Mouse (Mus musculus): Measurements from ENCODE around the gene Gm5458. TPM values are rescaled to one million over a fixed set of nuclear protein-coding genes. Genes with fewer than 3 reads are reported as not detected.
"Not testable (repeated sequence)": the region's sequence is repeated elsewhere in the genome, so short reads cannot be mapped to it uniquely, and the experiment has no call there.

Gm5458 gene
- total RNA-seq (2017) = not detected in 2 replicates

DNA sequence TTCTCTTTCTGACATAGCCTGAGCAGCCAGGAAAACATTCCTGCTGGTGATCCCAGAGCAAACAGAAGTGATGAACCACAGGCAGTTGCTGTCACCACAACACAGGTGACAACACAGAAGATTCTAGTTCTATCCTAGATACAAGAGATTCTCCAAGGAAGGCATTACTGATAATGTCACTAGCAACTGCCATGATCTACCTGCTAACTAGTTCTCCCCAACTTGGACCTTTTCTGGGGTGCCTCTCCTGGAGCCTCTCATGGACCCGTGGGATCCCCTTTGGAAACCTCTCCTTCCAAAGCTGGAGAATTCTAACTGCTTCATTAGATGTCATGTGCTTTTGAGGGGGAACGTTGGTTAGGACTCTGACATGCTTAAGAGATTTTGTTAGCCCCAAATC, at the start of gene Gm5458:
Gene Gm5458, minus strand, starts transcription at position 101 of the 400 bp plus-strand sequence.
- ATAC-seq (ENCODE audit: extremely low read depth, insufficient number of reproducible peaks, low FRiP score, poor library complexity, severe bottlenecking) = not testable (repeated sequence)

DNA sequence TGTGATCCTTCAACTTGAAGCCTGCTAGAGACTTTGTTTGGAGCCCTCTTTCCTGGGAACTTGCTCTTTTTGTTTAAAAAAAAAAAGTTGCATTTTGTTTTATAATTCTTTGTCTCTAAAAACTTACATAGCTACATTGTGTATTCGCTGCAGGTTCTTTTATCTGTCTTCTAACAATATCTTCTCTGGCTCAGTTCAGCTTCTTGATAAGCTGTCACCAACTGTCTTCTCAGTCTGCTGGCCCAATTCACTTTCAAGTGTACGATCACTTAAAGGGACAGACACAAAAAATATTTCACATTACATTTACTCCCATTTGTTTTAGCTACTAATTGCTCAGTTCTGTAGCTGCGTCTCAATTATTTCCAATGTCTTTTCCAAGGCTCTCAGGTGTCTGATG, 43.9 kb upstream of the Gm5458 start:
- no peak for ATAC-seq (ENCODE audit: extremely low read depth, insufficient number of reproducible peaks, low FRiP score, poor library complexity, severe bottlenecking)

DNA sequence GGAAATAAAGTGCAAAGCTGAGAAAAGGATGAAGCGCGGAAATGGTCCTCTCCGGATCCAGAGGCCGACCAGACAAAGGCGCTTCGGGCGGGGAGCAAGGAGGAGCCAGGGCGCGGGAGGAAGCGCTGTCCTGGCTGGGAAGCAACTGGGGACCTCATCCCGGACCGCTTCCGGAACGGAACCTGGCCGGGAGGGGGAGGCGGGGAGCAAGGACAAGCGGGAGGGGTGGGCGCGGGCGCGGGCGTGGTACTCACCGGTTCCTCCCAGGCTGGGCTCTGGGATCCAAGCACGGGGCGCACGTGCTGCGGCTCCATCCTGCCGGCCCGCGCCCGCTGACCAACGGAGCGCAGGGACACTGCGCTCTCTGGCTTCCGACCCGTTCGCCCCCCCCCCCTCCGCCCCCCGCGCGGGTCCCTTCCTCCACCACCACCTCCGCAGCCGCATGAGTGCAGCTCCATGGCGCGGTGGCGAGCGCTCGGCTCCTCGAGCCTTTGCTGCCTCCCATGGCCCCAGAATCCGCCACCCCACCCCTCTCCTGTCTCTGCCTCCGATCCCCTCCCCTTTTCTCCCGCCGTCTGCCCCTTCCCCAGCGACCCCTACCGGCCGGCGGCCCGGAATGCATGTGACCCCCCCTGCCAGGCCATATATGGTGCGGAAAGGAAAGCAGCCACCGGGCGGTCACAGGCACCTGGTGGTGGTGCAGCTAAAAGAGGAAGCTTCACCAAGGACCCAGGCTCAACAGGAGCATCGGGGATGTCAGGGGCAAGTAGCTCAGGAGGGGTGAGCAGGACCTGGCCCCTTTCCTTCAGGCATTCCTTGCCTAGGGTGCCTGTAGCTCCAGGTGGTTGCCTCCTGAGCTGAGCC, 17.3 kb downstream of the Gm5458 start, which contains the start of gene Gm2237:
Gene Gm2237, minus strand, starts transcription at position 332 of the 864 bp plus-strand sequence.
- not testable (repeated sequence) for ATAC-seq (ENCODE audit: extremely low read depth, insufficient number of reproducible peaks, low FRiP score, poor library complexity, severe bottlenecking)

GRCm38 (mm10) chr14:19549863-19550262, 52.5 kb downstream of the Gm5458 start, which contains the start of gene Gm2244:
Gene Gm2244 (minus strand): TSS chr14:19549963.
- ATAC-seq (ENCODE audit: extremely low read depth, insufficient number of reproducible peaks, low FRiP score, poor library complexity, severe bottlenecking) = not testable (repeated sequence)

Other genes starting within 250 kb of the Gm5458 start
- gene Gm21738, start 183.7 kb downstream of the Gm5458 start, total RNA-seq (2017) = 466 and 726 TPM in 2 replicates
- not detected in 2 replicates for gene Gm2244, start 52.6 kb downstream of the Gm5458 start, total RNA-seq (2017)
- gene Gm2237, start 17.4 kb downstream of the Gm5458 start, total RNA-seq (2017) = 1.6 and 1.7 TPM in 2 replicates
- gene Nid2, start 148.7 kb upstream of the Gm5458 start, total RNA-seq (2017) = 0.25 TPM in 1 of 2 replicates, not detected in the other
- gene Rtraf, start 221.2 kb upstream of the Gm5458 start, total RNA-seq (2017) = 56.4 and 58.2 TPM in 2 replicates